Mouse (Mus musculus): ENCODE data around the gene Cacna1a. TPM values are rescaled to one million over a fixed set of nuclear protein-coding genes. Genes with fewer than 3 reads are reported as not detected.

Cacna1a gene
- polyA plus RNA-seq, 1 experiment from 2014 or later, result 10.9 TPM

DNA sequence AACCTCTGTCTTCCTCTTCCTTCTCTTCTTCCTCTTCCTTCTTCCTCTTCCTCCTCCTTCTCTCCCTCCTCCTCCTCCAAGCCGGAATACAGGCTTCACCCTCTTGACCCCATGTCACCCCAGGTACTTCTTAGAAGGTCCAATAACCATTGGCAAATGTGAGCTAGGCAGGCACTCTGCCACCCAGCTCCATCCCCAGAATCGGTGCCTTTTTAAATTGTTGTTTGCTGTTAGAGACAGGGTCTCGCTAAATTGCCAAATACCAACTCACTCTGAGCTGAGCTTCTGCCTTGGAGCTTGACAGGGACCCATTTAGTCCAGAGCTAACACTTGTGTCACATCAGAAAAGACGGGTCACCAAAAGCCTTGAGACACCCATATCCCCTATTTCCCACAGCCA lies 164.2 kb downstream of the Cacna1a start:
- H3K4me3 ChIP-seq, result no peak overlapping the region
- no peaks in the 10 kb centered on the region for H3K36me3 ChIP-seq
- no peak overlapping the region for H3K4me2 ChIP-seq
- ATAC-seq (ENCODE audit: insufficient number of reproducible peaks, insufficient read depth, low FRiP score, low TSS enrichment, low read depth), result no peak
- H3K27ac ChIP-seq, result no peak overlapping the region
- H3K4me1 ChIP-seq, result peaks cover 8% of the 10 kb centered on the region
- H3K27me3 ChIP-seq, result peaks cover 42% of the 10 kb centered on the region
- no peaks in the 10 kb centered on the region for H3K9me3 ChIP-seq
- H3K9ac ChIP-seq, result no peak overlapping the region
- WGBS, result 75% methylated on average over 4 of the region's 4 CpGs

DNA sequence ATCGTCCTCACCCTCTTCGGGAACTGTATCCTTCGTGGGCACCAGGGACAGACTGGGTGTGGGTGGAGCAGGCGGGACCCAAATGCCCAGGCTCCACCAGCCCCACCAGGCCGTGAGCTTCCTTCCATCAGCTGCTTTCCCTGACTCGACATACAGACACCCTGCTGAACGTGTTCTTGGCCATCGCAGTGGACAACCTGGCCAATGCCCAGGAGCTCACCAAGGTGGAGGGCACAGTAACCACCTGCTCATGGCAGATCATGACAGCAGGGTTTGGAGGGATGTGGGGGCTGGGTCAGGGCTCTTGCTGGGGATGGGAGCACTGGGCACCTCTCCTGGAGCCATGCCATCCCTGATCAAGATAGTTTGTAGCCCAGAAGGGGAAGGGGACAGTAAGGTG lies 164.9 kb downstream of the Cacna1a start:
- ATAC-seq (ENCODE audit: insufficient number of reproducible peaks, insufficient read depth, low FRiP score, low TSS enrichment, low read depth), result no peak
- WGBS, result 86% methylated on average over 8 of the region's 8 CpGs

DNA sequence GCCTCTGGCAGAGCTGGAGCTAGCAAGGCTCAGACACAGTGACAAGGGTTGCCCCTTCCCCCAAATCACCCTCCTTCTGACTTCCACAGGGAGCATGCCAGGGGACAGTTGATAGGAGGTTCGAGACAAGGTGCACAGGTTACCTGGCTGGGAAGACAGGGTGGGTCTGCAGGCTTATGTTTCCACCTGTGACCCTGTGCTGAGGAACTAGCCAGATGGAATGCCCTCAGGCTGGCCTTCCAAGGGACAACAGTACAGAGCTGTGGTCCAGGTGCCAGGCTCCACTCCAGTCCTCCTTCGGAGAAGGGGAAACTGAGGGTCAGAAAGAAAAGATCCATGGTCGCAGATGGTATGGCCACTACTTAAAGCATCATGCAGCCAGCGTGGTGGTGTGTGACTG lies 165.4 kb downstream of the Cacna1a start:
- H3K9ac ChIP-seq, result no peak overlapping the region
- no peak overlapping the region for H3K4me3 ChIP-seq
- no peaks in the 10 kb centered on the region for H3K36me3 ChIP-seq
- H3K27ac ChIP-seq, result no peak overlapping the region
- ATAC-seq (ENCODE audit: insufficient number of reproducible peaks, insufficient read depth, low FRiP score, low TSS enrichment, low read depth), result no peak
- H3K4me2 ChIP-seq, result no peak overlapping the region
- H3K27me3 ChIP-seq, result peaks cover 53% of the 10 kb centered on the region
- H3K9me3 ChIP-seq, result no peaks in the 10 kb centered on the region
- peaks cover 8% of the 10 kb centered on the region for H3K4me1 ChIP-seq
- 76% methylated on average over 4 of the region's 4 CpGs for WGBS

More for the DNA sequence above, 164.9 kb downstream of the Cacna1a start:
- Histone ChIP-seq H3K9me3 (no peaks in the 10 kb centered on the region), H3K9ac (no peak overlapping the region), H3K4me1 (peaks cover 8% of the 10 kb centered on the region), H3K4me3 (no peak overlapping the region), H3K4me2 (no peak overlapping the region), H3K27ac (no peak overlapping the region), H3K36me3 (no peaks in the 10 kb centered on the region), H3K27me3 (peaks cover 48% of the 10 kb centered on the region)

DNA sequence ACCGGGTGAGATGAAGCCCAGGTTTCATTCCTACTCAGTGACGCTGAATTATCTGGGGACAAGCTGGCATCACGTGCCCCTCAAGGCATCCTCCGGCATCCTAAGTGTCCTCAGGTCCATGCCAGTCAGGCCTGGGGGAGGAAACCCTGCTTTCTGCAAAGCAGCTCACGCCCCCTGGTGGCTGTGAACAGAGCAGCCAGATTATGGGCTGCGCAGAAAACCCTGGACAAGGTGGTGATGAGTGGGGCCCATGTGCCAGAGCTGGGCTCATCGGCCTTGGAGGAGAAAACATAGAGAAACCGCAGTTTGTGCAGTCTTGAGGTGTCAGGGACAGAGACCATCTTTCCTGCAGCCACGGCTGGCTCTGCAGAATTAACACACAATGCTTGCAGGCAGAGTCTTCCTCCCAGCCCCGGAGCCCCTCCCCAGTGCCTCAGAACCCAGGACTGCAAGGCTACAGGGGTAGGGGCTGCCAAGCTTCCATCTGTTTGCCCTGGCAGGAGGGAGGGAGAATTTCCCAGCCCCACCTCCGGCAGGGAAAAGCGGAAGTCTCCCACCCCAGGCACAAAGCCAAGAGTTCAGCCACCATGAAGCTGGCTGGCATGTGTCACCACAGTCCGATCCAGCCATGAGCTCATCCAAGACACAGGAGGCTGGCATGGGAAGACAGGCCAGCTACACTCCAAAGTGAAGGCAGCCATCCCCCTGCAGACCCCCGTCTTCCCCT lies 166.2 kb downstream of the Cacna1a start:
- no peak for ATAC-seq (ENCODE audit: insufficient number of reproducible peaks, insufficient read depth, low FRiP score, low TSS enrichment, low read depth)

DNA sequence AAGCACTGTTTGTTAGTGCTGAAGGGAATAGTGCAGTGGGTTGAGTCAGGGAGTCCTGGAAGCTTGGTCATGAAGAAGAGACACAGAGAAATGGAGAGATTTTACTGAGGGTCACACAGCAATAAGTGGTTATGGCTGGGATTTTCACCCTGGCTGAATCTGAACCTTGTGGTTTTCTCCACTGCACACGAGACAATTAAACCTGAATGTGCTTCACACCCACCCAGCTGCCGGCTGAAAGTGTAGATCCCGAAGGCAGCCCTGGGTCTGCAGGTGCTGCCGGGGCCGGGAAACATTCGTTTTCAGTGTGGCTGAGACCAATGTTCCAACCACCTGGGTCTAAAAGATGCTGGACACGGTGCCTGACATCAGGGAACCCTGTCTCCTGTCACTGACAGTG lies 167.0 kb downstream of the Cacna1a start:
- 74% methylated on average over 7 of the region's 7 CpGs for WGBS
- Histone ChIP-seq H3K36me3 (no peaks in the 10 kb centered on the region), H3K27ac (no peak overlapping the region), H3K4me2 (no peak overlapping the region), H3K27me3 (peaks cover 70% of the 10 kb centered on the region), H3K9ac (no peak overlapping the region), H3K4me3 (no peak overlapping the region), H3K9me3 (no peaks in the 10 kb centered on the region), H3K4me1 (peaks cover 14% of the 10 kb centered on the region)
- ATAC-seq (ENCODE audit: insufficient number of reproducible peaks, insufficient read depth, low FRiP score, low TSS enrichment, low read depth), result no peak

More for the DNA sequence above, 166.2 kb downstream of the Cacna1a start:
- H3K4me1 ChIP-seq, result peaks cover 14% of the 10 kb centered on the region
- H3K9me3 ChIP-seq, result no peaks in the 10 kb centered on the region
- H3K9ac ChIP-seq, result 0 out of 2 replicates have a peak overlapping the region, but pooled peaks have one; percentile 27
- peak overlapping the region; percentile 16; the same call in 1 of the 2 replicates for H3K4me2 ChIP-seq
- 47% methylated on average over 14 of the region's 14 CpGs for WGBS
- H3K27me3 ChIP-seq, result peaks cover 62% of the 10 kb centered on the region
- no peaks in the 10 kb centered on the region for H3K36me3 ChIP-seq
- no peak overlapping the region for H3K27ac ChIP-seq
- no peak overlapping the region for H3K4me3 ChIP-seq

DNA sequence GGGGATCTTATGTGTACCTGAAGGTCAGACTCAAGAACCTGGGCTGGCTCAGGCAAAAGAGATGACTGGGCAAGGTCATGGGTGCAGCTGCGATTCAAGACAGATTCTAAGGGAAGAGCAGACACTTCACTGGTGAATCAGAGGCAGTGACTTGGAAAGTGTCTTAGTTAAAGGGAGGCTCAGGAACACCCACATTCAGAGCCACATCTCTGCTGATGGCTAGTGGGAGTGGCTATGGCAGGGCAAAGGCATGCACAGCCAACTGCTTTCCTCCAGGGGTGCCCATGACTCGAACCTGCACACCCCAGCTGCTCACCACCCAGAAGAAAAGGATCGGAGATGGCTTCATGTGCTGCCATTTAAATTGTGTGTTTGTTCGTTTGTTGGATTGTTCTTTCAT lies 169.7 kb downstream of the Cacna1a start:
- ATAC-seq (ENCODE audit: insufficient number of reproducible peaks, insufficient read depth, low FRiP score, low TSS enrichment, low read depth), result no peak
- no peak overlapping the region for H3K4me3 ChIP-seq
- H3K4me1 ChIP-seq, result peaks cover 14% of the 10 kb centered on the region
- 74% methylated on average over 4 of the region's 4 CpGs for WGBS
- H3K9me3 ChIP-seq, result no peaks in the 10 kb centered on the region
- H3K9ac ChIP-seq, result no peak overlapping the region
- no peak overlapping the region for H3K27ac ChIP-seq
- no peaks in the 10 kb centered on the region for H3K36me3 ChIP-seq
- peaks cover 93% of the 10 kb centered on the region for H3K27me3 ChIP-seq
- no peak overlapping the region for H3K4me2 ChIP-seq

DNA sequence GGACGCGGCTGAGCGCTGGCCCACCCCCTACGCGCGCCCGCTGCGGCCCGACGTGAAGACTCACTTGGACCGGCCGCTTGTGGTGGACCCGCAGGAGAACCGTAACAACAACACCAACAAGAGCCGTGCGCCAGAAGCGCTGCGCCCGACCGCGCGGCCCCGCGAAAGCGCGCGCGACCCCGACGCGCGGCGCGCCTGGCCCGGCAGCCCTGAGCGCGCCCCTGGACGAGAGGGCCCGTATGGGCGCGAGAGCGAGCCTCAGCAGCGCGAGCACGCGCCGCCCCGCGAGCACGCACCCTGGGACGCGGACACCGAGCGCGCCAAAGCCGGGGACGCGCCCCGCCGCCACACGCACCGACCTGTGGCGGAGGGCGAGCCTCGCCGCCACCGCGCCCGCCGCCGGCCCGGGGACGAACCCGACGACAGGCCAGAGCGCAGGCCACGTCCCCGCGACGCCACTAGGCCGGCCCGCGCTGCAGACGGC lies 170.9 kb downstream of the Cacna1a start:
- WGBS, result 1% methylated on average over 84 of the region's 84 CpGs
- Histone ChIP-seq H3K9ac (peak overlapping the region; percentile 54; the same call in 1 of the 2 replicates), H3K27ac (no peak overlapping the region), H3K27me3 (peaks cover 91% of the 10 kb centered on the region), H3K36me3 (no peaks in the 10 kb centered on the region), H3K4me2 (peak overlapping the region; percentile 75), H3K9me3 (no peaks in the 10 kb centered on the region), H3K4me3 (peak overlapping the region; percentile 50), H3K4me1 (peaks cover 12% of the 10 kb centered on the region)
- ATAC-seq (ENCODE audit: insufficient number of reproducible peaks, insufficient read depth, low FRiP score, low TSS enrichment, low read depth), result no peak

DNA sequence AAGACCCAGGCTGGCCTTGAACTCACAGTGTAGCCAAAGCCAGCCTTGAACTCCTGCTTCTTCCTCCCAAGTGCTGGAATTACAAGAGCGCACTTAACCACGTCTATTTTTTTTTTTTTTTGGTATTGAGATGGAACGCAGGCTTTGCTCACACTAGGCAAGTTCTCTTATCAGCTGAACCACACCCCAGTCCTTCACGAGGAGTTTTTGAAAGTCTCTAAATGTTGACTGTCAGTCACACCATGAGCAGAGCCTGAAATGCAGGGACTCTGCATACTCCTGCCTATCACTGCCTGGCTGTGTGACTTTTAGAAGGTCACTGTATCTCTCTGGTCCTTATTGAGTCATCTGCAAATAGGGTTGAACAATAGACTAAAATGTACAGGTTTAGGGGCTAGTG lies 173.5 kb downstream of the Cacna1a start:
- Histone ChIP-seq H3K4me2 (no peak overlapping the region), H3K4me3 (no peak overlapping the region), H3K9ac (no peak overlapping the region), H3K27me3 (peaks cover 85% of the 10 kb centered on the region), H3K4me1 (0 out of 2 replicates have a peak, but pooled peaks cover 6% of the 10 kb centered on the region), H3K36me3 (no peaks in the 10 kb centered on the region), H3K9me3 (no peaks in the 10 kb centered on the region), H3K27ac (no peak overlapping the region)
- no peak for ATAC-seq (ENCODE audit: insufficient number of reproducible peaks, insufficient read depth, low FRiP score, low TSS enrichment, low read depth)
- 81% methylated on average over 4 of the region's 4 CpGs for WGBS

DNA sequence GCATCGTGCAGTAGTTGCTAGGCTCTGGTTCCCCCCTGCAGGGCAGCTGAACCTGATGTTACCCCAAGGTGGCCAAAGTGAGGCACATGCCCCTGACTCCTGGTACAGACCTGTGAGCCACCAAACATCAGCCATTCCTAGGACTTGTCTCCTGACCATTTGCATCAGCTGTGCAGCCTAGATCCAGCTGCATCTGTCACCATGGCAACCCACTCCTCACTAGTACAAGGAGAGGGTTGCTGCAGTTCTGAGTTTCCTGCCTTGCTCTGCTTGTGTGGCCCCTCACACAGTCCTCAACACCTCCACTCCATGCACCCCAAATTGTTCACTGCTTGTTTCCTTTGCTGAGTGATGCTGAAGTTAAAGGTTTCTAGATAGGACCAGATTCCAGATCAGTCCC lies 175.8 kb downstream of the Cacna1a start:
- H3K27me3 ChIP-seq, result peaks cover 69% of the 10 kb centered on the region
- no peaks in the 10 kb centered on the region for H3K9me3 ChIP-seq
- no peak overlapping the region for H3K9ac ChIP-seq
- 0 out of 2 replicates have a peak, but pooled peaks cover 3% of the 10 kb centered on the region for H3K4me1 ChIP-seq
- ATAC-seq (ENCODE audit: insufficient number of reproducible peaks, insufficient read depth, low FRiP score, low TSS enrichment, low read depth), result no peak
- H3K4me3 ChIP-seq, result no peak overlapping the region
- H3K36me3 ChIP-seq, result no peaks in the 10 kb centered on the region
- WGBS, result 100% methylated on average over 1 of the region's 1 CpGs
- no peak overlapping the region for H3K4me2 ChIP-seq
- H3K27ac ChIP-seq, result no peak overlapping the region

DNA sequence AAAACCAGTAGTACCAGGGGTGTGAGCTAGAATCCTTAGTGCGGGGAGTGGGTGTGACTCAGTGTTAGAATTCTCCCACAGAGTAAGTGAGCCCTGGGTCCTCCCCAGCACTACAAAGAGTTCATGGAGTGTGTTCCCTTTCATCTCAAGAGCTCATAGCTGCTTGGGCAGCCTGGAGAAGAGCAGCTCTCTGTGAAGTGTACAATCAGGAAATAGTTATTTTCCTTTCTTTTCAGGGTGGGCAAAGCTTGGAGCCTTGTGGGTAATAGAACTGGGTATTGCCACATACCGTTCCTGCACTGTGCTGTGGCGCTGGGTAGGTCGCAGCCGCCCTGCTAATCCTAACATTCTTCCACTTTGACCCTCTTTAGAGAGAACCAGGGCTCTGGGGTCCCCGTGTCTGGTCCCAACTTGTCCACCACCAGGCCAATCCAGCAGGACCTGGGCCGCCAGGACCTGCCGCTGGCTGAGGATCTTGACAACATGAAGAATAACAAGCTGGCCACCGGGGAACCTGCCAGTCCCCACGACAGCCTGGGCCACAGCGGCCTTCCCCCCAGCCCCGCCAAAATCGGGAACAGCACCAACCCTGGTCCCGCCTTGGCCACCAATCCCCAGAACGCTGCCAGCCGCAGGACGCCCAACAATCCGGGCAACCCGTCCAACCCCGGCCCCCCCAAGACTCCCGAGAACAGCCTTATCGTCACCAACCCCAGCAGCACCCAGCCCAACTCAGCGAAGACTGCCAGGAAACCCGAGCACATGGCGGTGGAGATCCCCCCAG lies 177.5 kb downstream of the Cacna1a start:
- peaks cover 6% of the 10 kb centered on the region; the same call in 1 of the 2 replicates for H3K4me1 ChIP-seq
- H3K4me2 ChIP-seq, result no peak overlapping the region
- H3K36me3 ChIP-seq, result no peaks in the 10 kb centered on the region
- H3K4me3 ChIP-seq, result no peak overlapping the region
- no peak for ATAC-seq (ENCODE audit: insufficient number of reproducible peaks, insufficient read depth, low FRiP score, low TSS enrichment, low read depth)
- H3K9ac ChIP-seq, result no peak overlapping the region
- 80% methylated on average over 25 of the region's 25 CpGs for WGBS
- H3K27ac ChIP-seq, result no peak overlapping the region
- peaks cover 61% of the 10 kb centered on the region for H3K27me3 ChIP-seq
- no peaks in the 10 kb centered on the region for H3K9me3 ChIP-seq

DNA sequence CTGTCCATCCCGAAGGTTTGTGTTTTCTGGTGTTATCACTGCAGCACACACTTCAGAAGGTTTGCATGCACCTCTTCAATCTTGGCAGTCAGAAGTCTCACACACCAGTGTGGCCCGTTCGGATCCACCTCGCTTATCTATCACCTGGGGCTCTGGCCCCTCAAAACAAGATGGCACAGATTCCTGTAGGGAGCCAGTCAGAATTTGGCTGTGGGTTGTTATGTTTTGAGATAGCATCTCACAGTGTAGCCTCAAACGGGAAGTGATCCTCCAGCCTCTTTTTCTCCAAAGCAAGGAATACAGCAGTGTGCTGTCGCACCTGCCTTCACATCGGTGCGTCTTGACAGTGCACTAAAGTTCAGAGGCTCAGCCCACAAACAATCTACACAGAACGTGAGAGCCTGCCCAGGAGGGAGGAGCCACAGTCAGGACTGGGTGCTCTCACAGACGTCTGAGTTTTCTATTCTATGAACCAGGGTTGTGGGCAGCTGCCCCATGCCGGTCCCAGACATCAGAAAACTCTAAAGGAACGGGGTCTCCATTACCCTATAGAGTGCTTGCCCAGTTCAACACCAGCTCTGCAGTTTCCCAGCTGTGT lies 178.7 kb downstream of the Cacna1a start:
- no peak overlapping the region for H3K4me2 ChIP-seq
- 77% methylated on average over 12 of the region's 12 CpGs for WGBS
- peaks cover 6% of the 10 kb centered on the region; the same call in 1 of the 2 replicates for H3K4me1 ChIP-seq
- no peak for ATAC-seq (ENCODE audit: insufficient number of reproducible peaks, insufficient read depth, low FRiP score, low TSS enrichment, low read depth)
- H3K27ac ChIP-seq, result no peak overlapping the region
- no peak overlapping the region for H3K9ac ChIP-seq
- no peaks in the 10 kb centered on the region for H3K36me3 ChIP-seq
- peaks cover 51% of the 10 kb centered on the region for H3K27me3 ChIP-seq
- no peak overlapping the region for H3K4me3 ChIP-seq
- H3K9me3 ChIP-seq, result no peaks in the 10 kb centered on the region
